Mouse (Mus musculus) megakaryocyte, embryonic 14.5 days (primary cell): ENCODE results near the gene Vamp2. TPM values are rescaled to one million over a fixed set of nuclear protein-coding genes. Genes with fewer than 3 reads are reported as not detected.
A peak's percentile ranks its signal among the peaks of the same experiment; 100 is the strongest.

Experiments
- H3K27me3 ChIP-seq: replicated peaks from 2 replicates; pipeline ENCODE3; 2012; ENCODE audit warnings: inconsistent platforms
- H3K36me3 ChIP-seq: replicated peaks from 2 replicates; pipeline ENCODE3; 2012; ENCODE audit warnings: low read length, inconsistent platforms, mixed read lengths
- H3K4me1 ChIP-seq: 2 replicates; pipeline ENCODE4 v1.6.1; 2012; ENCODE audit warnings: inconsistent platforms
- H3K4me3 ChIP-seq: replicated peaks from 2 replicates; pipeline ENCODE3; 2012; ENCODE audit warnings: moderate library complexity, mild to moderate bottlenecking, inconsistent platforms
- H3K9me3 ChIP-seq: 2 replicates; pipeline ENCODE4 v1.6.1; 2012; ENCODE audit warnings: inconsistent platforms
- FLI1 ChIP-seq: IDR thresholded peaks from 2 replicates; pipeline ENCODE4 v1.6.1; 2012; ENCODE audit warnings: low read length, inconsistent platforms, mixed read lengths
- GATA1 ChIP-seq: IDR thresholded peaks from 3 replicates; pipeline ENCODE4 v1.6.1; 2012; ENCODE audit warnings: mixed read lengths, low read length, inconsistent platforms, borderline replicate concordance
- polyA plus RNA-seq: library from polyadenylated mRNA; stranded (reverse); fragments of >175 nt; gene quantifications from 2 replicates; pipeline ENCODE4 v1.2.3, GENCODE M21; 2012; ENCODE audit warnings: low replicate concordance; ENCODE audit not compliant: insufficient read depth

The Vamp2 gene
- polyA plus RNA-seq, 1 experiment: 61.5 TPM

GRCm38 (mm10) chr11:69125852-69125918, 37.4 kb downstream of the Vamp2 start, which contains the start of gene Aloxe3:
Gene Aloxe3 (plus strand): TSS chr11:69125896.
- Histone ChIP-seq H3K9me3 (no peaks in the 10 kb centered on the region), H3K4me3 (peak within 1 kb of the TSS; percentile 95), H3K27me3 (peaks cover 34% of the 10 kb centered on the region), H3K36me3 (no peaks in the 10 kb centered on the region), H3K4me1 (peaks cover 36% of the 10 kb centered on the region)
- TF ChIP-seq GATA1 (no peak), FLI1 (no peak)

- Histone ChIP-seq H3K4me1 (peaks cover 31% of the 10 kb centered on the region), H3K27me3 (peaks cover 37% of the 10 kb centered on the region), H3K36me3 (no peaks in the 10 kb centered on the region)
Observed at GRCm38 (mm10) chr11:69125919-69126705, 37.8 kb downstream of the Vamp2 start.

GRCm38 (mm10) chr11:69126706-69127095, 38.4 kb downstream of the Vamp2 start:
- Histone ChIP-seq H3K9me3 (no peaks in the 10 kb centered on the region), H3K4me1 (peaks cover 25% of the 10 kb centered on the region), H3K36me3 (no peaks in the 10 kb centered on the region), H3K4me3 (peak overlapping the region; percentile 95), H3K27me3 (peaks cover 42% of the 10 kb centered on the region)
- TF ChIP-seq FLI1 (no peak), GATA1 (no peak)

More at GRCm38 (mm10) chr11:69125919-69126705, 37.8 kb downstream of the Vamp2 start:
- TF ChIP-seq FLI1 (no peak), GATA1 (no peak)
- H3K4me3 ChIP-seq: peak overlapping the region; percentile 95
- H3K9me3 ChIP-seq: no peaks in the 10 kb centered on the region

DNA sequence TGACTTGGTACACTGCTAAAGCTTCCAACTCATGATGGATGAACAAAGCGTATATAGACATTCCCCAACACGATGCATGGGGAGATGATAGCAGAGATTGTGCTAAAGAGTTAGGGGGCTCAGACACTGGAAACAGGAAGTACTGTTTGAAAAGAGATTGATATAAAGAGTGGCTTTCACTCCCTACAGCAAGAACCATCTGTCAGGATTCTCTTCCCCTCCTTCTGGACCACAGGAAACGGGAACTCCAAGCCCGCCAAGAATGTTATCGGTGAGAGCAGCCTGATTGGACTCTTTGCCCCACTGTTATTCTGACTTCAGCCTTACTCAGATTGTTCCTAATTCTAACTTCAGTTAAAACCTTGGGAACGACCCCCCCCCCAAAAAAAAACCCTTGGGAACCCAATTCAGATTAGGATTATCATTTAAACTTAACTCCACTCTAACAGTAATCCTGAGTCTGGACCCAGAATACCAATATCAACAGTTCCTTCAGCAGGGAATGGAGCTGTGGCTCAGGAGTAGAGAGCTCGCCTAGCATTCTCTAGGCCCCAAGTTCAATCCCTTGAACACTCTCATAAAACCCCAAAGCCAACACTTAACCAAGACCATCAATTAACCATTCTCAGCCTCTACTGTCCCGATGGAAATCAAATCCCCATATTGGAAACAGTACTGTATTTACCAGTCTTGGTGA, 40.3 kb downstream of the Vamp2 start:
- no peaks in the 10 kb centered on the region for H3K9me3 ChIP-seq
- no peak overlapping the region for H3K4me3 ChIP-seq
- no peaks in the 10 kb centered on the region for H3K36me3 ChIP-seq
- H3K4me1 ChIP-seq: peaks cover 23% of the 10 kb centered on the region
- TF ChIP-seq FLI1 (no peak), GATA1 (no peak)
- peaks cover 61% of the 10 kb centered on the region for H3K27me3 ChIP-seq

DNA sequence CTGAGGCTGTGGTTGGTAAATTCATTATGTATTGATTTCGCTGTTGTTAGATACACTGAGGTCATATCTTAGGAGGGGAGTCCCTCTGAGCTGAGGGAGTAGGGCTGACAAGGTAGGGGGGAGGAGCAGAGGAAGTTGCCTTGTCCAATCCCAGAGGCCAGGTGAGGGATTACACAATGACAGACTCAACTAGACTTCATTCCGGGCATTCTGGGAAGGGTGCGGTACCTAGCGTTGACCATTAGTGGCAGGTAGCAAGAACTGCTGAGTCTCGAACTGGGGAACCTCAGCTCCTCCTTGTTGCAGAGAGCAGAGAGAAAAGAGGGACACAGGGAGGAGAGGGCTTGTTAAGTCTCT, 45.3 kb downstream of the Vamp2 start:
- Histone ChIP-seq H3K9me3 (no peaks in the 10 kb centered on the region), H3K27me3 (peaks cover 65% of the 10 kb centered on the region), H3K4me3 (no peak overlapping the region), H3K36me3 (no peaks in the 10 kb centered on the region), H3K4me1 (peaks cover 11% of the 10 kb centered on the region)
- TF ChIP-seq GATA1 (no peak), FLI1 (no peak)

DNA sequence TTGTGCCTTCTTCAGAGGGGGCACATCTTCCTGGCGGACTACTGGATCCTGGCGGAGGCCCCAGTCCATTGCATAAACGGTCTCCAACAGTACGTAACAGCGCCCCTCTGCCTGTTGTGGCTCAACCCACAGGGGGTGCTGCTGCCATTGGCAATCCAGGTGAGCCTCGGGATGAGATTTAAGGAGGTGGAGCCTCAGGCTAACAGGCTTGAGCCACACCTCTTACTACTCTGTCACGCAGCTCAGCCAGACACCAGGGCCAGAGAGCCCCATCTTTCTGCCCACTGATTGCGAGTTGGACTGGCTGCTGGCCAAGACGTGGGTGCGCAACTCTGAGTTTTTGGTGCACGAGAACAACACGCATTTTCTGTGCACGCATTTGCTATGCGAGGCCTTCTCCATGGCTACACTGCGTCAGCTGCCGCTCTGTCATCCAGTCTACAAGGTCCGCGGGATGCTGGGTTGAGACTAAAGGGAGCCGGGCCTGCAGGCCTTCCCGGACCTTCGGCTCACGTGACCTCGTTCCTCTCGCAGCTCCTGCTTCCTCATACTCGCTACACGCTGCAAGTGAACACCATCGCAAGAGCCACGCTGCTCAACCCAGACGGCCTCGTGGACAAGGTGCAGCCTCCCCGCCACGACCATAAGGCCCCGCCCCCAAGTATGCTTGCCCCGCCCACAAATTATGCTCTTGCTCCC, 45.8 kb downstream of the Vamp2 start:
- no peak for TF ChIP-seq GATA1
- TF ChIP-seq FLI1: no peak
- Histone ChIP-seq H3K27me3 (peaks cover 65% of the 10 kb centered on the region), H3K4me1 (peaks cover 11% of the 10 kb centered on the region), H3K4me3 (peak overlapping the region; percentile 81), H3K36me3 (no peaks in the 10 kb centered on the region), H3K9me3 (no peaks in the 10 kb centered on the region)

GRCm38 (mm10) chr11:69134622-69134968, 46.3 kb downstream of the Vamp2 start:
- peaks cover 64% of the 10 kb centered on the region for H3K27me3 ChIP-seq
- no peak for TF ChIP-seq FLI1
- no peak for TF ChIP-seq GATA1
- H3K4me3 ChIP-seq: peak overlapping the region; percentile 81
- no peaks in the 10 kb centered on the region for H3K9me3 ChIP-seq
- H3K4me1 ChIP-seq: peaks cover 11% of the 10 kb centered on the region
- H3K36me3 ChIP-seq: no peaks in the 10 kb centered on the region

DNA sequence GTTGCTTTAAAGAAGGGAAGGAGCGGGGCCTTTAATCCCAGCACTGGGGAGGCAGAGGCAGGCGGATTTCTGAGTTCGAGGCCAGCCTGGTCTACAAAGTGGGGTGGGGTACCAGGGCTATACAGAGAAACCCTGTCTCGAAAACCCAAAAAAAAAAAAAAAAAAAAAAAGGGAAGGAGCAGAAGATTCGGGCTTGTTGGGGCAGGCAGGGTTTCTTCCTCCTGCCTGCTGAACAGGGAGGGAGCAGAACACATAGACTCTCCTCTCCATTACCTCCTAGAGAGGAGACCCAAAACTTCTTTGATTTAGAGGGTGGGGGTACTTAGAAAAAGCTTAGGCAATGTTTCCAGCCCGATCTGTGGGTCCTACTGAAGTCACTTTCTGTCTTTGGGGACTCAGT, 47.1 kb downstream of the Vamp2 start:
- Histone ChIP-seq H3K36me3 (no peaks in the 10 kb centered on the region), H3K27me3 (peaks cover 61% of the 10 kb centered on the region), H3K4me1 (peaks cover 11% of the 10 kb centered on the region), H3K9me3 (no peaks in the 10 kb centered on the region), H3K4me3 (no peak overlapping the region)
- TF ChIP-seq GATA1 (no peak), FLI1 (no peak)

Other genes starting within 250 kb of the Vamp2 start
- gene Ndel1, start 216.6 kb upstream of the Vamp2 start, polyA plus RNA-seq: 38.9 and 102 TPM in 2 replicates
- gene Rnf222, start 199.9 kb upstream of the Vamp2 start, polyA plus RNA-seq: not detected in 2 replicates
- gene Rpl26, start 186.9 kb upstream of the Vamp2 start, polyA plus RNA-seq: 56.9 and 116 TPM in 2 replicates
- not detected in 2 replicates for gene Odf4, start 161.4 kb upstream of the Vamp2 start, polyA plus RNA-seq
- not detected in 2 replicates for gene Arhgef15, start 131.0 kb upstream of the Vamp2 start, polyA plus RNA-seq
- gene Slc25a35, start 120.4 kb upstream of the Vamp2 start, polyA plus RNA-seq: 3.0 TPM in 1 of 2 replicates, not detected in the other
- 3.1 and 6.1 TPM in 2 replicates for gene Rangrf, start 113.3 kb upstream of the Vamp2 start, polyA plus RNA-seq
- 1.9 and 5.5 TPM in 2 replicates for gene Pfas, start 80.0 kb upstream of the Vamp2 start, polyA plus RNA-seq
- gene Ctc1, start 72.6 kb upstream of the Vamp2 start, polyA plus RNA-seq: 21.0 and 56.5 TPM in 2 replicates
- 41.3 and 65.2 TPM in 2 replicates for gene Aurkb, start 42.8 kb upstream of the Vamp2 start, polyA plus RNA-seq
- 60.9 and 88.1 TPM in 2 replicates for gene Borcs6, start 28.8 kb upstream of the Vamp2 start, polyA plus RNA-seq
- gene Tmem107, start 17.7 kb upstream of the Vamp2 start, polyA plus RNA-seq: 40.2 and 62.0 TPM in 2 replicates
- gene Per1, start 6.7 kb downstream of the Vamp2 start, polyA plus RNA-seq: 42.3 and 83.5 TPM in 2 replicates
- gene Hes7, start 31.9 kb downstream of the Vamp2 start, polyA plus RNA-seq: 7.5 and 44.1 TPM in 2 replicates
- 1.3 and 13.9 TPM in 2 replicates for gene 9130213A22Rik, start 34.1 kb downstream of the Vamp2 start, polyA plus RNA-seq
- gene Aloxe3, start 37.4 kb downstream of the Vamp2 start, polyA plus RNA-seq: not detected in 2 replicates
- gene Alox12b, start 68.5 kb downstream of the Vamp2 start, polyA plus RNA-seq: not detected in 2 replicates
- not detected in 2 replicates for gene Alox8, start 109.4 kb downstream of the Vamp2 start, polyA plus RNA-seq
- gene Gucy2e, start 148.5 kb downstream of the Vamp2 start, polyA plus RNA-seq: 0.07 and 0.38 TPM in 2 replicates
- 1.7 and 9.3 TPM in 2 replicates for gene Cntrob, start 235.3 kb downstream of the Vamp2 start, polyA plus RNA-seq
- 11.6 TPM in 1 of 2 replicates, not detected in the other for gene Trappc1, start 235.5 kb downstream of the Vamp2 start, polyA plus RNA-seq
- not detected in 2 replicates for gene Kcnab3, start 237.8 kb downstream of the Vamp2 start, polyA plus RNA-seq